Mouse (Mus musculus) intestine, embryonic 14.5 days (tissue): ENCODE measurements around the gene Pcgf3. TPM values are rescaled to one million over a fixed set of nuclear protein-coding genes. Genes with fewer than 3 reads are reported as not detected.
A peak's percentile ranks its signal among the peaks of the same experiment; 100 is the strongest.

Source experiments
- ATAC-seq: fragments of 200-750 bp; cut with Nextera tagmentation; replicated peaks from 2 replicates; pipeline ENCODE4 v1.8.0; 2017; ENCODE audit warnings: low read depth, moderate number of reproducible peaks, moderate TSS enrichment, moderate library complexity; ENCODE audit not compliant: low FRiP score, low TSS enrichment
- DNase-seq: peaks from one replicate; pipeline ENCODE4 v3.0.0-alpha.2; 2018; ENCODE audit warnings: low spot score
- H3K27ac ChIP-seq: fragments of 300-500 bp; sonication (generic); 2 replicates; pipeline ENCODE4 v1.5.1; 2014; ENCODE audit warnings: low read depth, mild to moderate bottlenecking, control low read depth
- H3K27me3 ChIP-seq: fragments of 300-500 bp; sonication (generic); replicated peaks from 2 replicates; pipeline ENCODE4 v1.6.1; 2014; ENCODE audit warnings: low read length, control low read depth; ENCODE audit not compliant: control insufficient read depth, insufficient read depth
- H3K36me3 ChIP-seq: fragments of 300-500 bp; sonication (generic); 2 replicates; pipeline ENCODE4 v1.6.1; 2014; ENCODE audit warnings: low read length, control low read depth; ENCODE audit not compliant: control insufficient read depth, insufficient read depth
- H3K4me1 ChIP-seq: fragments of 300-500 bp; sonication (generic); replicated peaks from 2 replicates; pipeline ENCODE4 v1.6.1; 2014; ENCODE audit warnings: low read length, control low read depth, mixed read lengths; ENCODE audit not compliant: control insufficient read depth, insufficient read depth
- H3K4me2 ChIP-seq: fragments of 300-500 bp; sonication (generic); 2 replicates; pipeline ENCODE4 v1.6.1; 2014; ENCODE audit warnings: low read length
- H3K4me3 ChIP-seq: fragments of 300-500 bp; sonication (generic); 2 replicates; pipeline ENCODE4 v1.5.1; 2014; ENCODE audit warnings: low read depth, low read length, control low read depth, mixed read lengths
- H3K9ac ChIP-seq: fragments of 300-500 bp; sonication (generic); 2 replicates; pipeline ENCODE4 v1.6.1; 2014; ENCODE audit warnings: mild to moderate bottlenecking, low read length
- H3K9me3 ChIP-seq: fragments of 300-500 bp; sonication (generic); 2 replicates; pipeline ENCODE4 v1.6.1; 2016; ENCODE audit warnings: low read length, control low read depth; ENCODE audit not compliant: control insufficient read depth
- WGBS: fragments of 180-500 bp; shearing (Covaris S2); extraction: QIAGEN DNeasy Blood & Tissue Kit; methylation state at CpG from one replicate; pipeline ENCODE4 v1.1.7; 2014; 5-methylcytosine and 5-hydroxymethylcytosine counted together
- polyA plus RNA-seq: library from polyadenylated mRNA; unstranded; fragments of >200 nt; fragmentation: Nextera tagmentation; extraction: Ambion mirVana; gene quantifications from 2 replicates; pipeline ENCODE4 v1.2.1, GENCODE M21; 2014

Pcgf3 gene
- polyA plus RNA-seq, 1 experiment from 2014 or later: 24.9 TPM

DNA sequence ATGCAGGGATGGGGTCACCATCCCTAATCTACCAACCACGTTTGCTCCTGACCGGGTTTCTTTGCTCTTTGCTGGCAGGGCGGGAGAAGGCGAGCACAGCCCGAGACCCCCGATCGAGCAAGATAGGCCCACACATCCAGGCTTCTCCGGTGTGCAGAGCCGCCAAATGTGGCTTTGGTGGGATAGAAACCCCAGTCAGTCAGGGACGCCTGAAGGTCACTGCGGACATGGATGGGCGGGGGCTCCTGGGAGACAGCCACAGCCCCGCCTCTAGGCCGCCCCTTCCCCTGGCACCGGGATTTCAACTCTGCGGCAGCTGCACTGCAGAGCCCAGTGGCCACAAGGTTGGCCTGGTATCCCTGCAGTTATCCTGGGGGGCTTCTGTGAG is 89.2 kb downstream of the Pcgf3 start:
- ATAC-seq (no peak), DNase-seq (no peak)
- under 1% methylated on average over 16 of the region's 16 CpGs for WGBS
- Histone ChIP-seq H3K9ac (no peak overlapping the region), H3K27me3 (peaks cover 44% of the 10 kb centered on the region), H3K4me1 (no peaks in the 10 kb centered on the region), H3K4me3 (peak overlapping the region; percentile 3), H3K9me3 (no peaks in the 10 kb centered on the region), H3K36me3 (no peaks in the 10 kb centered on the region), H3K27ac (no peak overlapping the region), H3K4me2 (peak overlapping the region; percentile 47)

DNA sequence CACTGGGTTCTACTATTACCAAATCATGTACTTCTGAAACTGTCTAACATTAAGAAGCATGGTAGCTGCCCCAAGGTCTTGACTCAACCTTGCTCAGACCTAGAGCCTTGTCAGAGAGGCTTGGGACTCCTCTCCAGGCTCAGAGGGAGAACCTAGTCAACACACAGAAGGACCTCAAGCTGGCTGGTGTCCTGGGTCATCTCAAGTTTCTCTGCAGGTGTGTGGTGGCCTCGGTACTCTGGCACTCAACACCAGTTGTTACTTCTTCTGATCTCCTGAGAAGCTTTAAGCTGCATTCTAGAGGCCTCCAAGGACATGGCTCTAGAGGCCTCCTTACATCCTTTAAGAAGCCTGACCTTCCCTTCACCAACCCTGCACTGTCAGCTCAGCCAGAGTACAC is 93.0 kb downstream of the Pcgf3 start:
- ATAC-seq (no peak), DNase-seq (no peak)
- no peaks in the 10 kb centered on the region for H3K4me1 ChIP-seq
- peaks cover 35% of the 10 kb centered on the region for H3K27me3 ChIP-seq
- H3K36me3 ChIP-seq: no peaks in the 10 kb centered on the region
- H3K9me3 ChIP-seq: no peaks in the 10 kb centered on the region
- WGBS: 73% methylated on average over 1 of the region's 1 CpGs
- no peak overlapping the region for H3K4me3 ChIP-seq
- H3K9ac ChIP-seq: no peak overlapping the region
- no peak overlapping the region for H3K27ac ChIP-seq
- H3K4me2 ChIP-seq: no peak overlapping the region

Other genes starting within 250 kb of the Pcgf3 start
- gene Dr1, start 192.3 kb upstream of the Pcgf3 start, polyA plus RNA-seq: 42.4 and 45.0 TPM in 2 replicates
- gene Pigg, start 148.6 kb upstream of the Pcgf3 start, polyA plus RNA-seq: 3.0 and 3.3 TPM in 2 replicates
- gene Gm42517, start 93.3 kb upstream of the Pcgf3 start, polyA plus RNA-seq: not detected in 2 replicates
- 0.19 and 0.34 TPM in 2 replicates for gene Pde6b, start 72.8 kb upstream of the Pcgf3 start, polyA plus RNA-seq
- 452 and 522 TPM in 2 replicates for gene Atp5k, start 26.8 kb upstream of the Pcgf3 start, polyA plus RNA-seq
- gene Mfsd7a, start 12.3 kb upstream of the Pcgf3 start, polyA plus RNA-seq: 0.07 and 0.50 TPM in 2 replicates
- gene Cplx1, start 88.8 kb downstream of the Pcgf3 start, polyA plus RNA-seq: 3.1 and 3.2 TPM in 2 replicates
- gene Gak, start 168.5 kb downstream of the Pcgf3 start, polyA plus RNA-seq: 62.9 and 65.5 TPM in 2 replicates
- gene Tmem175, start 168.5 kb downstream of the Pcgf3 start, polyA plus RNA-seq: 27.5 and 28.0 TPM in 2 replicates
- 13.4 and 15.2 TPM in 2 replicates for gene Idua, start 199.1 kb downstream of the Pcgf3 start, polyA plus RNA-seq
- 8.0 and 10.1 TPM in 2 replicates for gene Dgkq, start 208.4 kb downstream of the Pcgf3 start, polyA plus RNA-seq
- gene Slc26a1, start 214.3 kb downstream of the Pcgf3 start, polyA plus RNA-seq: 1.1 and 1.2 TPM in 2 replicates
- 17.9 and 26.6 TPM in 2 replicates for gene Fgfrl1, start 231.2 kb downstream of the Pcgf3 start, polyA plus RNA-seq